Mouse (Mus musculus) c-Kit-positive CD71-positive TER-119-negative erythroid progenitor cells, embryonic 14.5 days (primary cell): ENCODE results near the gene Fgfr2.
A peak's percentile ranks its signal among the peaks of the same experiment; 100 is the strongest.

ENCODE experiments used
- DNase-seq: peaks from one replicate; pipeline ENCODE4 v3.0.0-alpha.2; 2013; ENCODE audit warnings: low read depth

The Fgfr2 gene

GRCm38 (mm10) chr7:132260632-132261031, 862.5 kb downstream of the Fgfr2 start:
- DNase-seq: no peak

GRCm38 (mm10) chr7:132258817-132259216, 864.3 kb downstream of the Fgfr2 start:
- no peak for DNase-seq

GRCm38 (mm10) chr7:132258216-132258615, 864.9 kb downstream of the Fgfr2 start:
- DNase-seq: no peak

GRCm38 (mm10) chr7:132253513-132253912, 869.6 kb downstream of the Fgfr2 start:
- no peak for DNase-seq

GRCm38 (mm10) chr7:132253078-132253477, 870.1 kb downstream of the Fgfr2 start:
- no peak for DNase-seq

GRCm38 (mm10) chr7:132249563-132250119, 873.5 kb downstream of the Fgfr2 start:
- no peak for DNase-seq

- DNase-seq: no peak
These were observed 875.6 kb downstream of the Fgfr2 start for GRCm38 (mm10) chr7:132247567-132247966.

GRCm38 (mm10) chr7:132247091-132247490, 876.1 kb downstream of the Fgfr2 start:
- DNase-seq: no peak

GRCm38 (mm10) chr7:132245730-132246129, 877.4 kb downstream of the Fgfr2 start:
- no peak for DNase-seq

GRCm38 (mm10) chr7:132244637-132245036, 878.5 kb downstream of the Fgfr2 start:
- no peak for DNase-seq

- DNase-seq: no peak
These were observed 879.9 kb downstream of the Fgfr2 start for GRCm38 (mm10) chr7:132243225-132243624.

- DNase-seq: peak; percentile 61
These were observed 880.5 kb downstream of the Fgfr2 start for GRCm38 (mm10) chr7:132242617-132243141.

GRCm38 (mm10) chr7:132238921-132239320, 884.2 kb downstream of the Fgfr2 start:
- DNase-seq: no peak

GRCm38 (mm10) chr7:132237191-132237590, 886.0 kb downstream of the Fgfr2 start:
- no peak for DNase-seq

GRCm38 (mm10) chr7:132236789-132237188, 886.4 kb downstream of the Fgfr2 start:
- no peak for DNase-seq

- DNase-seq: no peak
These were observed 888.9 kb downstream of the Fgfr2 start for GRCm38 (mm10) chr7:132234250-132234649.

GRCm38 (mm10) chr7:132233732-132234131, 889.4 kb downstream of the Fgfr2 start:
- DNase-seq: no peak

GRCm38 (mm10) chr7:132232937-132233336, 890.2 kb downstream of the Fgfr2 start:
- no peak for DNase-seq

- DNase-seq: peak; percentile 28
These were observed 891.7 kb downstream of the Fgfr2 start for GRCm38 (mm10) chr7:132231476-132231875.

- no peak for DNase-seq
These were observed 892.2 kb downstream of the Fgfr2 start for GRCm38 (mm10) chr7:132230961-132231360.

- DNase-seq: no peak
These were observed 896.0 kb downstream of the Fgfr2 start for GRCm38 (mm10) chr7:132227075-132227640.

- peak; percentile 69 for DNase-seq
These were observed 896.6 kb downstream of the Fgfr2 start for GRCm38 (mm10) chr7:132226379-132227074.

- no peak for DNase-seq
These were observed 899.6 kb downstream of the Fgfr2 start for GRCm38 (mm10) chr7:132223452-132224141.
